In the genomic region with DNA sequence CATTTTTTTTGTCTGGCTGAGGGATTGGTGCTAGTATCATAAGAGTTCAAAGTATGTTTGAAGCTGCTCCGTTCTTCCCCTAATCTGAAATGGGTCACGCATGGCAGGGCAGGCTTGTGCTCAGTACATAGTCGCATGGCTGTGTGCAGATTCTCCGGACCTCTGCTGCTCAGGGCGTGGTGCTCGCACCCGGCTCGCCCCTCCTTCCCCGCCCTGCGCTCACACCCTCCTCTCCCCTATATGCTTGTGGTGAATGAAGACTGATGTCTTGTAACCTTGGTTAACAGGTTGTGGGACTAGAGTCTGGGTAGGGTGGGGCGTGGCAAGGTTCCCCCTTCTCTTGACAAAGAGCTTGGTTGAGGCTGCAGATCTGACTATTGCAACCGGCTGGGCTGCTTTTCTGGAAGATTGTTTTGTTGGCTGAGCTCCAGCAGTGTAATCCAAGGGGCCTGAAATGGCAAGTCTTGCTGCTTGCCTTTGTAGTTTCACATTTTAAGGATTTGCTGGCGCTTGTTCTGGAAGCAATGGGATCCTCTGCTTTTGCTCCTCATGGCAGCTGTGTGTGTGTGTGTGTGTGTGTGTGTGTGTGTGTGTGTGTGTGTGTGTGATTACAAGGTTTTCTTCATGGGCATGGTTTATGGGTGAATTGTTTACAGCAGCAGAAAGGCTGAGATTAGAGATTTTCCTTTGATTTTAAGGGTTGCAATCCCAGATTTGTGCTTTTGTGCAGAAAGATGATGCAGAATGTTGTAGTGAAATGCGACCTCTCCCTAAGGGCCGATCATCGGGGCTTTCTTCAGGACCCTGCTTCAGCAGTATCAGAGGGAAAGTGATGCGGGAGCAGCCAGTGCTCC, we compare ENCODE assay signal across 8 mouse cellular contexts.
DNase-seq lines count a peak whose midpoint lies in the region; ATAC-seq and TF ChIP-seq lines count a peak whose summit lies in the region.

No protein-coding gene starts in this region.

- TF ChIP-seq CTCF in small intestine, adult 2 months (IDR thresholded peaks at IDR 0.05; ENCODE audit: extremely low read depth, insufficient read length, insufficient replicate concordance, low read depth, low read length) = no peak

- H3K27me3 ChIP-seq in forebrain, embryonic 11.5 days (ENCODE audit: control insufficient read depth, insufficient read depth, low read length) = no peaks in the 10 kb centered on the region
- H3K27me3 ChIP-seq in small intestine, adult 2 months (ENCODE audit: control insufficient read depth, insufficient read depth, low read length) = no peaks in the 10 kb centered on the region

- no peaks in the 10 kb centered on the region for H3K36me3 ChIP-seq in forebrain, embryonic 11.5 days (ENCODE audit: control insufficient read depth, insufficient read depth, low read length)
- no peaks in the 10 kb centered on the region for H3K36me3 ChIP-seq in small intestine, adult 2 months (ENCODE audit: control insufficient read depth, insufficient read depth, low read length)

- peak overlapping the region; percentile 31 for H3K27ac ChIP-seq in forebrain, embryonic 11.5 days (ENCODE audit: low read depth, low read length)
- peak overlapping the region; percentile 78 for H3K27ac ChIP-seq in small intestine, adult 2 months (ENCODE audit: insufficient read depth, low read depth, low read length)

- peak; percentile 85 for ATAC-seq in forebrain, embryonic 11.5 days (replicated peaks; ENCODE audit: low FRiP score)
- peak; percentile 59 for ATAC-seq in megakaryocyte progenitor cell, adult 5-6 weeks (replicated peaks; ENCODE audit: poor library complexity)

- H3K9ac ChIP-seq in forebrain, embryonic 11.5 days (ENCODE audit: low read length) = peak overlapping the region; percentile 33

- peak; percentile 73 to 79 for DNase-seq in B cell, adult 2 months
- DNase-seq in adipocyte (ENCODE audit: low spot score) = peak; percentile 72
- DNase-seq in forebrain, embryonic 11.5 days (ENCODE audit: low spot score) = peak; percentile 69
- peak; percentile 72 to 84 for DNase-seq in heart, postnatal 14 days
- DNase-seq in kidney, postnatal 36 days = peak; percentile 56 to 77
- DNase-seq in c-Kit-positive CD71-positive TER-119-positive erythroid progenitor cells, embryonic 14.5 days (ENCODE audit: low spot score) = no peak

- TF ChIP-seq POLR2A in small intestine, adult 2 months (IDR thresholded peaks at IDR 0.05; ENCODE audit: low read depth, low read length) = no peak

- WGBS in forebrain, embryonic 11.5 days = 40% methylated on average over 17 of the region's 17 CpGs
- 9% methylated on average over 17 of the region's 17 CpGs for WGBS in small intestine, adult 2 months

- peak overlapping the region; percentile 6; the same call in 1 of the 2 replicates for H3K4me3 ChIP-seq in forebrain, embryonic 11.5 days (ENCODE audit: low read depth, low read length)
- peak overlapping the region; percentile 30 for H3K4me3 ChIP-seq in small intestine, adult 2 months (ENCODE audit: low read depth, low read length)

- peaks cover 7% of the 10 kb centered on the region; the same call in 1 of the 2 replicates for H3K4me1 ChIP-seq in forebrain, embryonic 11.5 days (replicated peaks; ENCODE audit: control insufficient read depth, insufficient read depth, low read length)
- H3K4me1 ChIP-seq in small intestine, adult 2 months (ENCODE audit: control insufficient read depth, insufficient read depth, insufficient read length, low read length) = peaks cover 32% of the 10 kb centered on the region

- peak overlapping the region; percentile 39 for H3K4me2 ChIP-seq in forebrain, embryonic 11.5 days (ENCODE audit: low read depth, low read length, severe bottlenecking)

- intact Hi-C loops in heart, postnatal 14 days (cut with DNase I) = loop anchor here (2.0 kb wide), 1 partner anchor 54 kb away; no protein-coding TSS in a partner anchor

- H3K9me3 ChIP-seq in forebrain, embryonic 11.5 days (ENCODE audit: control insufficient read depth, low read length) = no peaks in the 10 kb centered on the region
